Mouse (Mus musculus) CH12.LX (cell line): ENCODE data around the gene Crygb.

ENCODE experiments used
- CTCF ChIP-seq, 2 experiments: IDR thresholded peaks in 1 of 2; conservative IDR thresholded peaks in 1 of 2; 2 replicates each; pipeline ENCODE4 v1.5.1; 2011 to 2012; ENCODE audit warnings: low read depth in 2 of 2, low read length in 2 of 2, improper control_type of control experiment in 1 of 2, inconsistent platforms in 1 of 2, mild to moderate bottlenecking in 1 of 2, moderate library complexity in 1 of 2
- MAX ChIP-seq: IDR thresholded peaks from 2 replicates; pipeline ENCODE4 v1.6.1; 2011; ENCODE audit warnings: low read length, improper control_type of control experiment
- POLR2A ChIP-seq: IDR thresholded peaks from 2 replicates; pipeline ENCODE4 v1.6.1; 2011; ENCODE audit warnings: low read depth, mild to moderate bottlenecking, improper control_type of control experiment, low read length
- RAD21 ChIP-seq: IDR thresholded peaks from 2 replicates; pipeline ENCODE4 v1.6.1; 2011; ENCODE audit warnings: low read depth, mild to moderate bottlenecking, low read length, improper control_type of control experiment, moderate library complexity
- USF1 ChIP-seq: IDR thresholded peaks from 2 replicates; pipeline ENCODE4 v1.6.1; 2014; ENCODE audit warnings: low read depth, mild to moderate bottlenecking, inconsistent platforms, low read length, improper control_type of control experiment

DNA sequence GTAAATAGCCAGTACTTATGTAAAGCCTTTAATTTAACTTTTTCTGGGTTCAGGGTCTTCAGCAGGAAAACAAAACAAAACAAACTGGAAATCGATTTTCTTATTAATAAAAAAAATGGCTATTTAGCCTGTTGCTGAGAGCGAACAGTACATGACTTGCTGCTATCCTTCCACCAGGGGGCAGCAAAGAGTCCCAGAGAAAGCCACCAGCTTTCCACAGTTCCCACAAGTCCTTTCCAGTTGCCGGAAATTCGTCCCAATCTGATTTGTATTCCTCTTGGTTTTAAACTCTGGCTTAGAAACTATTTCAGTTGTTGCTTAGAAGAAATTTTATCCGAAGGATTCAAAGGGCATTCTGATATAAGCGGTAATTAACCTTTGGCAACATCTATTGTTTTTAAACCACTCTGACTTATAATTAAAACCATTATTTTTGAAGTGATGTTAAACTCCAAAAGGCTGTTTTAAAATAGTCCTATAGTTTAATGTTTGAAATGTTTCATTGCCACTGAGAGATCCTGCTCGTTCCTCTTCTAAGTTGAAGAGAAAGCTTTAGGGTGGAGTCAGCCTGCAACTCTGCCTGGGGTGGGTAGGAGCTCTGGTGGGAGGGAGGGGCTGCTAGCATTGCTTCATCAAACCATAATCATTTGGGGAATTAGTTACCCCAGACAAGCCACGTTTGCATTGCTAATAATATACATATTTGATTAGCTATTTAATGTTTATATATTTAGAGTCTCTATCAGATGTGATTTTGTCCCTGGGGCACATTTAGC, 30.1 kb upstream of the Crygb start:
- TF ChIP-seq POLR2A (no peak), CTCF (conservative IDR thresholded peaks at IDR 0.05 in 1 of 2, IDR thresholded peaks at IDR 0.05 in 1 of 2; ENCODE audit: low read depth in 2 of 2, low read length in 2 of 2) (peak; percentile 84 to 86), USF1 (no peak), RAD21 (peak; percentile 53), MAX (no peak)
